Mouse (Mus musculus): ENCODE results near the gene Prlh.

Prlh gene

DNA sequence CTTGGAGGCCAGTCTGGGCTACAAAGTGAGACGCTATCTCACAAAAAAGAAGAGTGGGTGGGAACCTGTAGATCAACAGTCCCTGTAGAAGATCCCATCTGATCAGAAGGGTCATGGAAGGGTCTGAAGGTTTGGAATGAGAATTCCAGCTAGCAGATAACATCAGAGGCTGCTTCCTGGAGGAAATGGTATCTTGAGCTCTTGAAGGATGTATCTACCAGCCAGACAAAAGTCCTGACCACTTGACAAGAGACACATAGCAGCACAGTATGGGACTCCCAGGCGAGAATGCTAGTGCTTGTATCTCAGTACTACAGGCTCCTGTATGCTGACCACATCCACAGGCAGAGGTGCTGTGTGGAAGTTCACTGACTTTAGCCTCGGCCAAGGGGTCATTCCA, 48.2 kb downstream of the Prlh start:
- no peak for DNase-seq (ENCODE audit: low spot score)

DNA sequence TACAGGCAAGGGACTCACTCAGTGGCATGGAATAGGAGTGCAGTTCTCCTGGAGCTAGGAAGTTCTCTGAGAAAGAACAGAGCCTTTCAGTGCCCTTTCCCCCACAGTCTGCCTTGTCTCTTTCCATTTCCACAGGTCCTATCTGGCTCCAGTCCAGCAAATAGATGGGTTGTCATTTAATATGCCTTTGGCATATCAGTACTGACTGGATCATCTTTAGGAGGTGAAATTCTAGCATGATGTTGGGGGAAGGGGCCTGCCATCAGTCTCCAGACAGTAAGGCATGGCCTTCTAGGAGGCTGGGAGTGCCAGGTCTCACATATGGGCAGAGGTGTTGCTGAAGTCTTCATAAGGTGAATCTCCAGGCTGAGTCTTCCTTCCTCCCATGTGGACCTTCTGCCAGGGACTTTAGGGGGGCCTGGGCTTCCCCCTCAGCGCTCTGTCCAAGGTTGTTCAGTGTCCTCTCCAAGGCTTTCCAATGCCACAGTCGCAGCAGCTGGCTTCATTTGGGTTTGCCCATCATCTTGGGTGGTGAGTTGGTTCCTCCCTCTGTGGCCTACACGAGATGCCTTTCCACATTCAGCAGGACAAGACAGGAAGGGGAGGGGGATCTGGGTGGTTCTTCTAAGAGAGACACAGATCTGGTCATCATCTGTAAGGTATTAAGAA, 49.1 kb downstream of the Prlh start:
- DNase-seq (ENCODE audit: low spot score) = no peak

DNA sequence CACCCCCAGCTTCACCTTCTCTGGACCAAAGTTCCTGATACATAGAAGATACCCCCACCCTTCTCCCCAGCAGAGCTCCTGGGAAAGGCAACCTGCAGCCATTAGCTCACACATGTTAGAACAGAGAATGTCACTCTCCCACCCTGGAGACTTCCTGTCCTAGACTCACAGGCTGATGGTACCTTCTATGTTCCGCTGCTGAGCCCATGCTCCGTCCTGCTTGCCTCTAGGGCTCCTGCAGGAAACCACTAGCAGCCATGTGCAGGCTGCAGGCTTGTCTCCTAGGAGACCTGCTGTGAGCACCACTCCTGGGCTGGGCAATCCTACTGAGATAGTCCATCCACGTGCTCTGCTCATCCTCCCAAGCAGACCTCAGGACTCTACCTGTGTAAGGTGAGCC, 49.7 kb downstream of the Prlh start:
- DNase-seq (ENCODE audit: low spot score) = no peak
